Mouse (Mus musculus): ENCODE data around the gene Dact2.

GRCm38 (mm10) chr17:14212796-14213195 lies 8.7 kb upstream of the Dact2 start:
- TF ChIP-seq CTCF (conservative IDR thresholded peaks at IDR 0.05 in 1 of 2, IDR thresholded peaks at IDR 0.05 in 1 of 2; ENCODE audit: low read depth in 2 of 2, low read length in 2 of 2), result no peak
- TF ChIP-seq EP300 (IDR thresholded peaks at IDR 0.05; ENCODE audit: low read length), result no peak

Measured in CH12.LX (cell line).